Mouse (Mus musculus): ENCODE results near the gene Cabp4. TPM values are rescaled to one million over a fixed set of nuclear protein-coding genes. Genes with fewer than 3 reads are reported as not detected.
"Not testable (repeated sequence)": the region's sequence is repeated elsewhere in the genome, so short reads cannot be mapped to it uniquely, and the experiment has no call there.

Gene Cabp4
- total RNA-seq, 2 experiments from 2014 or later, result not detected

- no peak for DNase-seq
- intact Hi-C loops (cut with DNase I), result loop anchor here (5.0 kb wide), 1 partner anchor 132 kb away; no protein-coding TSS in a partner anchor
These were observed 5.0 kb upstream of the Cabp4 start for GRCm38 (mm10) chr19:4148819-4149218.

- peak; percentile 98 for DNase-seq
- intact Hi-C loops (cut with DNase I), result loop anchor here (5.0 kb wide), 1 partner anchor 131 kb away; no protein-coding TSS in a partner anchor
These were observed 4.6 kb upstream of the Cabp4 start, which contains the start of gene Coro1b for GRCm38 (mm10) chr19:4148491-4148806. Coro1b (plus strand) TSS chr19:4148619.

GRCm38 (mm10) chr19:4147782-4148490 lies 4.1 kb upstream of the Cabp4 start:
- DNase-seq, result no peak
- intact Hi-C loops (cut with DNase I), result loop anchor here (2.0 to 5.0 kb wide), 2 partner anchors 17 to 131 kb away; no protein-coding TSS in a partner anchor

- intact Hi-C loops (cut with DNase I), result loop anchor here (2.0 to 5.0 kb wide), 2 partner anchors 16 to 130 kb away; no protein-coding TSS in a partner anchor
- DNase-seq, result no peak
These were observed 3.2 kb upstream of the Cabp4 start for GRCm38 (mm10) chr19:4147022-4147405.

GRCm38 (mm10) chr19:4146366-4147021 lies 2.7 kb upstream of the Cabp4 start:
- intact Hi-C loops (cut with DNase I), result loop anchor here (2.0 to 5.0 kb wide), 2 partner anchors 16 to 129 kb away; no protein-coding TSS in a partner anchor

GRCm38 (mm10) chr19:4145936-4146335 lies 2.1 kb upstream of the Cabp4 start:
- DNase-seq, result no peak
- intact Hi-C loops (cut with DNase I), result loop anchor here (2.0 to 5.0 kb wide), 2 partner anchors 15 to 129 kb away; no protein-coding TSS in a partner anchor

More at GRCm38 (mm10) chr19:4146366-4147021, 2.7 kb upstream of the Cabp4 start:
- DNase-seq, result no peak

- peak in 1 of 2 experiments; percentile 52 for DNase-seq
- intact Hi-C loops (cut with DNase I), result loop anchor here (5.0 kb wide), 1 partner anchor 128 kb away; no protein-coding TSS in a partner anchor
These were observed 991 bp upstream of the Cabp4 start for GRCm38 (mm10) chr19:4144550-4145498.

- DNase-seq, result no peak
- intact Hi-C loops (cut with DNase I), result no loop called here
These were observed 1.2 kb downstream of the Cabp4 start for GRCm38 (mm10) chr19:4142416-4143173.

- intact Hi-C loops (cut with DNase I), result no loop called here
These were observed 3.7 kb downstream of the Cabp4 start for GRCm38 (mm10) chr19:4140147-4140546.

GRCm38 (mm10) chr19:4139446-4139845 lies 4.4 kb downstream of the Cabp4 start, which contains the start of gene Gpr152:
Gpr152 (plus strand) TSS chr19:4139787.
- intact Hi-C loops (cut with DNase I), result no loop called here

More at GRCm38 (mm10) chr19:4140147-4140546, 3.7 kb downstream of the Cabp4 start:
- DNase-seq, result no peak

GRCm38 (mm10) chr19:4137913-4138312 lies 5.9 kb downstream of the Cabp4 start:
- intact Hi-C loops (cut with DNase I), result no loop called here
- DNase-seq, result no peak

More at GRCm38 (mm10) chr19:4139446-4139845, 4.4 kb downstream of the Cabp4 start, which contains the start of gene Gpr152:
- no peak for DNase-seq

GRCm38 (mm10) chr19:4136463-4136862 lies 7.4 kb downstream of the Cabp4 start:
- intact Hi-C loops (cut with DNase I), result no loop called here
- no peak for DNase-seq

GRCm38 (mm10) chr19:4135963-4136345 lies 7.9 kb downstream of the Cabp4 start:
- intact Hi-C loops (cut with DNase I); DNase-seq: not testable (repeated sequence)

- intact Hi-C loops (cut with DNase I); DNase-seq: not testable (repeated sequence)
These were observed 8.4 kb downstream of the Cabp4 start for GRCm38 (mm10) chr19:4135229-4135962.

GRCm38 (mm10) chr19:4134354-4134753 lies 9.5 kb downstream of the Cabp4 start:
- intact Hi-C loops (cut with DNase I), result no loop called here
- DNase-seq, result no peak

- DNase-seq, result no peak
- intact Hi-C loops (cut with DNase I), result loop anchor here (2.0 kb wide), 1 partner anchor 15 kb away; no protein-coding TSS in a partner anchor
These were observed 12.1 kb downstream of the Cabp4 start for GRCm38 (mm10) chr19:4131768-4132167.

GRCm38 (mm10) chr19:4131075-4131474 lies 12.8 kb downstream of the Cabp4 start:
- DNase-seq, result no peak
- intact Hi-C loops (cut with DNase I), result loop anchor here (2.0 kb wide), 1 partner anchor 16 kb away; no protein-coding TSS in a partner anchor

GRCm38 (mm10) chr19:4130106-4130505 lies 13.7 kb downstream of the Cabp4 start:
- intact Hi-C loops (cut with DNase I), result loop anchor here (2.0 kb wide), 1 partner anchor 17 kb away; no protein-coding TSS in a partner anchor
- DNase-seq, result peak; percentile 44 to 46

GRCm38 (mm10) chr19:4129462-4129861 lies 14.4 kb downstream of the Cabp4 start:
- DNase-seq, result no peak
- intact Hi-C loops (cut with DNase I), result no loop called here

All from heart, postnatal 10 days (tissue).